13 mouse cellular contexts compared by ENCODE assay signal in the genomic region with DNA sequence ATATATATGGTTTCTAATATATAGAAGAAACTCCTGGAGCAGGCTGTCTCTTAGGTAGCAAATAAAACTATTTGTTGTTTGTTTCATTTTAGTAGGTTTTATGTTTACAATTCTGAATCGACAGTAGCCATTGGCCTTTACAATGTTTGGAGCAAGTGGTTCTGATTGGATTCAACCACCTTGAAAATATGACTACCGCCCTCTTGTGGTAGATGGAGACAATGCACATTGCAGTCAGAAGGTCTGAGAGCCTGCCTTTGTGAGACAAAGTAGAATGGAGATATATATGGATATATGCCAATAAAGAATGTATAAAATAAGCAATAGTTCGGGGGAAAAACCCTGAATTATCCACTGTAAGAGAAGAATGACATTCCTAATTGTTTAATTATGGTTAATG. TPM values are rescaled to one million over a fixed set of nuclear protein-coding genes. Genes with fewer than 3 reads are reported as not detected.
DNase-seq lines count a peak whose midpoint lies in the region; ATAC-seq and TF ChIP-seq lines count a peak whose summit lies in the region.
"Had no signal": no experiment of that assay in that cellular context is flagged by ENCODE, and none has a peak within 500 bp of the region (broad histone marks: within the 10 kb centered on the region; RNA-seq: fewer than 3 reads in every experiment).

No protein-coding gene starts in this region.

- H3K27ac ChIP-seq in gastrocnemius, adult 2 months: no peak overlapping the region
- H3K27ac ChIP-seq in midbrain, embryonic 14.5 days (replicated peaks; ENCODE audit: low read depth, low read length): no peak overlapping the region
- no peak overlapping the region for H3K27ac ChIP-seq in midbrain, embryonic 16.5 days (ENCODE audit: low read length)
- no peak overlapping the region for H3K27ac ChIP-seq in stomach, postnatal 0 days (replicated peaks)

- H3K4me1 ChIP-seq in midbrain, embryonic 14.5 days (ENCODE audit: control insufficient read depth, insufficient read depth, low read length): no peaks in the 10 kb centered on the region
- H3K4me1 ChIP-seq in midbrain, embryonic 16.5 days (ENCODE audit: control insufficient read depth, insufficient read depth, low read length): no peaks in the 10 kb centered on the region
- H3K4me1 ChIP-seq in stomach, postnatal 0 days (replicated peaks; ENCODE audit: control insufficient read depth, insufficient read depth): no peaks in the 10 kb centered on the region

- H3K27me3 ChIP-seq in midbrain, embryonic 14.5 days (ENCODE audit: control insufficient read depth, insufficient read depth, low read length): no peaks in the 10 kb centered on the region
- no peaks in the 10 kb centered on the region for H3K27me3 ChIP-seq in midbrain, embryonic 16.5 days (ENCODE audit: control insufficient read depth, insufficient read depth, low read depth, low read length)
- H3K27me3 ChIP-seq in stomach, postnatal 0 days (ENCODE audit: control insufficient read depth, insufficient read depth, low read length): no peaks in the 10 kb centered on the region

- intact Hi-C loops in gastrocnemius, adult 2 months (cut with DNase I): no loop called here

- WGBS in midbrain, embryonic 14.5 days: 40% methylated on average over 3 of the region's 3 CpGs
- 46% methylated on average over 3 of the region's 3 CpGs for WGBS in midbrain, embryonic 16.5 days
- WGBS in stomach, postnatal 0 days: 44% methylated on average over 3 of the region's 3 CpGs

- no peak for TF ChIP-seq EP300 in stomach, postnatal 0 days (optimal IDR thresholded peaks at IDR 0.05)

- DNase-seq in gastrocnemius, adult 2 months: no peak
- no peak for DNase-seq in gastrocnemius, adult 18-20 months (ENCODE audit: low spot score)
- peak; percentile 13 for DNase-seq in midbrain, embryonic 14.5 days
- DNase-seq in c-Kit-positive CD71-negative TER-119-negative erythroid progenitor cells, embryonic 14.5 days (ENCODE audit: low read depth): peak; percentile 1
- DNase-seq in stomach, postnatal 0 days (ENCODE audit: low spot score): no peak
- no peak for DNase-seq in adrenal gland, postnatal 25 days
- DNase-seq: cerebellum, adult 8-10 months; heart, postnatal 10 days had no signal

- TF ChIP-seq CTCF in gastrocnemius, adult 2 months (IDR thresholded peaks at IDR 0.05): peak; percentile 18; the same call in 1 of the 2 replicates
- peak; percentile 53 for TF ChIP-seq CTCF in stomach, postnatal 0 days (IDR thresholded peaks at IDR 0.05; ENCODE audit: low read depth)

- no peaks in the 10 kb centered on the region for H3K9me3 ChIP-seq in midbrain, embryonic 14.5 days (ENCODE audit: control insufficient read depth, low read length)
- H3K9me3 ChIP-seq in midbrain, embryonic 16.5 days (replicated peaks; ENCODE audit: control insufficient read depth, low read length, poor library complexity, severe bottlenecking): no peaks in the 10 kb centered on the region
- no peaks in the 10 kb centered on the region for H3K9me3 ChIP-seq in stomach, postnatal 0 days (ENCODE audit: control insufficient read depth, low read length)

- no peak overlapping the region for H3K4me2 ChIP-seq in midbrain, embryonic 14.5 days (ENCODE audit: low read length)
- no peak overlapping the region for H3K4me2 ChIP-seq in midbrain, embryonic 16.5 days (ENCODE audit: low read length)
- H3K4me2 ChIP-seq in stomach, postnatal 0 days (replicated peaks; ENCODE audit: low read depth): no peak overlapping the region

- no peaks in the 10 kb centered on the region for H3K36me3 ChIP-seq in midbrain, embryonic 14.5 days (ENCODE audit: control insufficient read depth, insufficient read depth, low read length)
- H3K36me3 ChIP-seq in midbrain, embryonic 16.5 days (ENCODE audit: control insufficient read depth, insufficient read depth, low read length): no peaks in the 10 kb centered on the region
- no peaks in the 10 kb centered on the region for H3K36me3 ChIP-seq in stomach, postnatal 0 days (ENCODE audit: control insufficient read depth, insufficient read depth, low read length)

- ATAC-seq in midbrain, embryonic 14.5 days (ENCODE audit: low FRiP score, low TSS enrichment): no peak
- no peak for ATAC-seq in midbrain, embryonic 16.5 days
- ATAC-seq in stomach, postnatal 0 days (ENCODE audit: low FRiP score, low TSS enrichment): no peak
- ATAC-seq in erythroid progenitor cell, adult 5-6 weeks (replicated peaks; ENCODE audit: low FRiP score, poor library complexity, severe bottlenecking): no peak

- H3K4me3 ChIP-seq in gastrocnemius, adult 2 months: no peak overlapping the region
- H3K4me3 ChIP-seq in midbrain, embryonic 14.5 days (replicated peaks; ENCODE audit: low read depth, low read length): no peak overlapping the region
- no peak overlapping the region for H3K4me3 ChIP-seq in midbrain, embryonic 16.5 days (ENCODE audit: low read depth, low read length)
- no peak overlapping the region for H3K4me3 ChIP-seq in stomach, postnatal 0 days (ENCODE audit: low read depth, low read length)

- H3K9ac ChIP-seq in midbrain, embryonic 14.5 days (replicated peaks; ENCODE audit: low read length): no peak overlapping the region
- H3K9ac ChIP-seq in midbrain, embryonic 16.5 days (ENCODE audit: low read depth, low read length): no peak overlapping the region
- no peak overlapping the region for H3K9ac ChIP-seq in stomach, postnatal 0 days (ENCODE audit: low read length)

RNA-seq across cellular contexts. Expression of a gene that starts 23.9 kb away (rescaled TPM):
- not detected for total RNA-seq in gastrocnemius, adult 2 months (2021)
- not detected for total RNA-seq in gastrocnemius, adult 18-20 months (2021)
- polyA plus RNA-seq in midbrain, embryonic 14.5 days (2014; fragmentation: Nextera tagmentation; extraction: Ambion mirVana): not detected in 2 replicates
- not detected in 2 replicates for polyA plus RNA-seq in midbrain, embryonic 16.5 days (2015; fragmentation: Nextera tagmentation; extraction: Ambion mirVana)
- polyA plus RNA-seq in stomach, postnatal 0 days (2015; fragmentation: Nextera tagmentation; extraction: Ambion mirVana): not detected in 2 replicates
- total RNA-seq in erythroid progenitor cell, adult 5-6 weeks (2015; ENCODE audit: low replicate concordance): not detected in 2 replicates
- total RNA-seq in erythroid progenitor cell, adult 5-6 weeks (2017; ENCODE audit: low replicate concordance): not detected in 2 replicates
- total RNA-seq in adrenal gland, postnatal 25 days (2021): not detected in 2 replicates
- total RNA-seq: heart, postnatal 10 days; layer of hippocampus, adult 18-20 months had no signal
- polyA plus RNA-seq: frontal cortex, adult 2 months; liver, embryonic 16.5 days had no signal

RNA-seq across cellular contexts. Expression of a gene that starts 51.6 kb away (rescaled TPM):
- total RNA-seq in gastrocnemius, adult 2 months (2021): not detected
- total RNA-seq in gastrocnemius, adult 18-20 months (2021): not detected
- not detected in 2 replicates for polyA plus RNA-seq in midbrain, embryonic 14.5 days (2014; fragmentation: Nextera tagmentation; extraction: Ambion mirVana)
- polyA plus RNA-seq in midbrain, embryonic 16.5 days (2015; fragmentation: Nextera tagmentation; extraction: Ambion mirVana): not detected in 2 replicates
- polyA plus RNA-seq in stomach, postnatal 0 days (2015; fragmentation: Nextera tagmentation; extraction: Ambion mirVana): not detected in 2 replicates
- total RNA-seq in erythroid progenitor cell, adult 5-6 weeks (2015; ENCODE audit: low replicate concordance): not detected in 2 replicates
- not detected in 2 replicates for total RNA-seq in erythroid progenitor cell, adult 5-6 weeks (2017; ENCODE audit: low replicate concordance)
- total RNA-seq in adrenal gland, postnatal 25 days (2021): not detected in 2 replicates
- total RNA-seq: heart, postnatal 10 days; layer of hippocampus, adult 18-20 months had no signal
- polyA plus RNA-seq: frontal cortex, adult 2 months; liver, embryonic 16.5 days had no signal

Comparison
In these comparisons a context has a peak if more than half of its experiments do, and no peak if none do; other contexts are left out.
1. DNase-seq: peak in midbrain, embryonic 14.5 days (single experiment) and c-Kit-positive CD71-negative TER-119-negative erythroid progenitor cells, embryonic 14.5 days (single experiment); none in gastrocnemius, adult 2 months (single experiment), gastrocnemius, adult 18-20 months (single experiment), stomach, postnatal 0 days (single experiment) and adrenal gland, postnatal 25 days (single experiment).